Mouse (Mus musculus) layer of hippocampus, adult 2 months (tissue): ENCODE measurements at regions not wholly inside any gene's neighbourhood (a gene's known extent, or its start where the extent isn't known, plus 50 kb on each side); places are given as distances from the start of the nearest gene placed in this dataset.

ENCODE experiments used
- DNase-seq, 2 experiments: peaks; one replicate each; pipeline ENCODE4 v3.0.0; 2022; ENCODE audit warnings: low spot score in 2 of 2
- H3K27ac ChIP-seq: fragments of 200-600 bp; 2 replicates; pipeline ENCODE4 v1.8.1; 2022
- H3K4me3 ChIP-seq: fragments of 200-600 bp; 2 replicates; pipeline ENCODE4 v1.8.1; 2022; ENCODE audit warnings: mild to moderate bottlenecking
- CTCF ChIP-seq: fragments of 200-600 bp; conservative IDR thresholded peaks from 2 replicates; pipeline ENCODE4 v1.8.1; 2022; ENCODE audit warnings: antibody characterized with exemption, mild to moderate bottlenecking, moderate library complexity

- Histone ChIP-seq H3K4me3 (no peak overlapping the region), H3K27ac (no peak overlapping the region)
- no peak for DNase-seq
- TF ChIP-seq CTCF = no peak
These were observed 623.8 kb downstream of the Tmem114 start for GRCm38 (mm10) chr16:7801161-7801560.

DNA sequence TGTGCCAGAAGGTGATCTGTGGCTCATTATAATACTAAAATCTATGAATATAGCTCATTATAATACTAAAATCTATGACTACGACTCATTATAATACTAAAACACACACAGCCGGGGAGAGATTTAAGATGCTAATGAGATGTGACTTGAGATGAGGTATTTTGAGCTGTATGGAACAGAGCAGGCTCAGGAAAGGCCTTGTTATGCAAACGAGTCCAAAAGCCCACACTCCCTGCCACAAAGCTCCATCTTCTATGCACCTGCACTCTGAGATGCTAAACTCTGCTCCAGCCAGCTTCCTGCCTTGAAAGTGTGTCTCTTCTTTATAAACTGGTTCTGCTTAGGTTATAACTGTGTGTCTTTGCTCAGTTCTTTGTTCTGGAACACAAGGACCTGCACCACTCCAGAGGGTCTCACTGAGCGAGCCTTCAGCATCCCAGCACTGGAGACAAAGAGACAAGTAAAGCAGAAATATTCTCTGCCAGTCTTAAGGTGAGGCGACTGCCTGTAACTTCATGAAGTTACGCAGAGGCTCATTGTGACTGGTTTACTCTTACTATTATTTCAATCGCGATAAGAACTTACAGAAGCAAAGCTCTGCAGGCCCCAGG is 627.7 kb downstream of the Tmem114 start:
- no peak for TF ChIP-seq CTCF
- Histone ChIP-seq H3K27ac (no peak overlapping the region), H3K4me3 (no peak overlapping the region)
- no peak for DNase-seq

GRCm38 (mm10) chr16:7795561-7795960 is 629.4 kb downstream of the Tmem114 start:
- H3K4me3 ChIP-seq = no peak overlapping the region
- DNase-seq = no peak
- TF ChIP-seq CTCF = no peak
- no peak overlapping the region for H3K27ac ChIP-seq

DNA sequence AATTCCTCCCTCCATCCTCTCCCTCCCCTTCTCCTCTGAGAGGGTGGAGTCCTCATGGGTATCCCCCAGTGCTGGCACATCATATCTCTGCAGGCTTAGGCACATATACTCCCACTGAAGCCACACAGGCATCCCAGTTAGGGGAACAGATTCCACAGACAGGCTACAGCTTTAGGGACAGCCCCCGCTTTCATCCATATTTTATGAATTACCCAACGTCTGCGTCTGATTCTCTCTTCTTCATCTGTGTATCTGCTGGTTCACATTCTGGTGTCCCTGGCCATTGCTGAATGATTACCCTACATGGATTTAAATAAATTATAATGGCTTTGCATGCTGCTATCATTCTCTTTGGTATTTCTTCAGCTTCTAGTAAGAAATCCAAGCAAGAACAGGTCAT is 632.4 kb downstream of the Tmem114 start:
- peak; percentile 15 to 39 for DNase-seq
- TF ChIP-seq CTCF = no peak
- no peak overlapping the region for H3K27ac ChIP-seq
- H3K4me3 ChIP-seq = no peak overlapping the region

DNA sequence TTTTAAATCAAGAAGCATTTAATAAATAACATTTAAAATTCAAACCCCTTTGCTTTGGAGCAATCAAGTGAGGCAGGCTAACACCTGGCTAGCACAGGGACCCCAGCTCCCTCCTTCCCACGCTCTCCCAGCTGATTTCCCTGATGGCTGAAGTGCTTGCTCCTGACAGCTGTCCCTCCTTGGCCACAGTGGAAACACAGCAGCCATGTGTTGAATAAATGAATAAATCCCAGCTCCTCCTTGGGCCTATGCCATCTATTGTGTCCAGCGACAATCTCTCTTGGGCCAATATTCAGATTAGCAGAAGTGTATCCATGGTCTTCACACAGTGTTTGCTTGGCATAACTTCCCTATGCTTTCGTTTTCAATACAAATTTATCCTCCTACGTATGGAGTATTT is 634.7 kb downstream of the Tmem114 start:
- TF ChIP-seq CTCF = no peak
- H3K27ac ChIP-seq = peak overlapping the region; percentile 33; the same call in 1 of the 2 replicates
- no peak overlapping the region for H3K4me3 ChIP-seq
- DNase-seq = peak; percentile 14 to 15

- 0 out of 2 replicates have a peak overlapping the region, but pooled peaks have one; percentile 61 for H3K27ac ChIP-seq
- peak; percentile 63 to 79 for DNase-seq
- H3K4me3 ChIP-seq = no peak overlapping the region
- TF ChIP-seq CTCF = no peak
These were observed 636.7 kb downstream of the Tmem114 start for GRCm38 (mm10) chr16:7788209-7788608.

GRCm38 (mm10) chr16:7781506-7781905 is 643.4 kb downstream of the Tmem114 start:
- no peak for TF ChIP-seq CTCF
- no peak for DNase-seq
- Histone ChIP-seq H3K27ac (no peak overlapping the region), H3K4me3 (no peak overlapping the region)

- no peak for TF ChIP-seq CTCF
- DNase-seq = no peak
- Histone ChIP-seq H3K27ac (no peak overlapping the region), H3K4me3 (no peak overlapping the region)
These were observed 649.3 kb downstream of the Tmem114 start for GRCm38 (mm10) chr16:7775635-7776034.

- no peak overlapping the region for H3K4me3 ChIP-seq
- no peak for DNase-seq
- TF ChIP-seq CTCF = no peak
- H3K27ac ChIP-seq = no peak overlapping the region
These were observed 656.5 kb downstream of the Tmem114 start for GRCm38 (mm10) chr16:7768433-7768832.

DNA sequence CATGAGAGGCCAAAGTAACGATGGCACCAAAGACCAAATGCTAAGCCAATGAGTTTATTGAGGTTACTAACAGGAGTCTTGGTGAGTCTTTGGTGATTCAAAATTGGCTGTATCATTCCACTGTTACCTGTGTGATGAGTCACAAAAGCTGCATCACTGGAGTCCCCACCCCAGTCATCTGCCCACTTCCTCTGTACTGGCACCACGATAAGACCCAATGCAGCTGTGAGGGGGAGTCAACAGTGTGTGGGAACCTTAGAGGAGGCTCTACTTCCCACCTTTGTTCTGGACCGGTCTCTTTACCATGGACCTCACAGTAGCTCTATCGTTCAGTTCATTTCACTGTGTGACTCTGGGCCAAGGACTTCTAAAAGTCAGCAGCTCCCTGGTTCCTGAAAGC is 657.2 kb downstream of the Tmem114 start:
- H3K27ac ChIP-seq = no peak overlapping the region
- TF ChIP-seq CTCF = no peak
- DNase-seq = no peak

DNA sequence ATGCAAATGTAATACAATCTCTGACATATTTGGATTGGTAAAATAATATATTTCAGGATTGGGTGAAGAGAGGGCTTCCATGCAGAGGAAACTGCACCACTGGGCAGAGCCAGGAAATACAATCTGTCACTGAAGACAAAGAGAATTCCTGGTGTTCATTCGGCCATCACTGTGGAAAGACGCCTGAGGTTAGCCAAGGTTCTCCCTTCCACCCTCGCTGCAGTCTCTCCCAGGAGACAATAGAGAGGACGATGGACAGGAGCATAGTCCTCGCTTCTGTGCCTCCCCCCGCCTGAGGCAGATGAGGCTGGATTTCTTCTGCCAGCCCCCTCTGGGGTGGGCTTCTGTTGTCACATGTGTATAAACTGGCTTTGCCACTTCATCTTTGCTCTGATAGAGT is 660.6 kb downstream of the Tmem114 start:
- no peak for TF ChIP-seq CTCF
- no peak for DNase-seq
- Histone ChIP-seq H3K27ac (no peak overlapping the region), H3K4me3 (no peak overlapping the region)

More for the DNA sequence above, 657.2 kb downstream of the Tmem114 start:
- no peak overlapping the region for H3K4me3 ChIP-seq

GRCm38 (mm10) chr16:7728186-7728585 is 696.8 kb downstream of the Tmem114 start:
- H3K4me3 ChIP-seq = no peak overlapping the region
- TF ChIP-seq CTCF = no peak
- DNase-seq = no peak
- no peak overlapping the region for H3K27ac ChIP-seq

DNA sequence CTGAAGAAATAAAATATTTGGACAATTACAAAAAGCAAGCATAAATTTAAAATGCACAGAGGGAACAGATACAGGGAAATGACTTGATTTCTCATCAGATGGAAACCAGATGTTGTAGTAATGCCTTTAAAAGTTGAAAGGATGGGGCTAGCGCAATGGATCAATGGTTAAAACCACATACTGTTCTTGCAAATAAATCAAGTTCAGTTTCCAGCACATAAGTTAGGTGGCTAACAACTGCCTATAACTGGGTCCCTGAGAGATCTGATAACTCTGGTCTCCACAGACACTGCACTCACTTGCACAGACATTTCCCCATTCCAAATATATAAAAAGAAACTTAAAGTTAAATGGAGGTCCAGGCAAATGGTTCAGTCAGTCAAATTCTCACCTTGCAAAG is 699.7 kb downstream of the Tmem114 start:
- Histone ChIP-seq H3K27ac (no peak overlapping the region), H3K4me3 (no peak overlapping the region)
- DNase-seq = no peak
- TF ChIP-seq CTCF = no peak

- TF ChIP-seq CTCF = no peak
These were observed 723.5 kb downstream of the Tmem114 start for GRCm38 (mm10) chr16:7701471-7701870.

DNA sequence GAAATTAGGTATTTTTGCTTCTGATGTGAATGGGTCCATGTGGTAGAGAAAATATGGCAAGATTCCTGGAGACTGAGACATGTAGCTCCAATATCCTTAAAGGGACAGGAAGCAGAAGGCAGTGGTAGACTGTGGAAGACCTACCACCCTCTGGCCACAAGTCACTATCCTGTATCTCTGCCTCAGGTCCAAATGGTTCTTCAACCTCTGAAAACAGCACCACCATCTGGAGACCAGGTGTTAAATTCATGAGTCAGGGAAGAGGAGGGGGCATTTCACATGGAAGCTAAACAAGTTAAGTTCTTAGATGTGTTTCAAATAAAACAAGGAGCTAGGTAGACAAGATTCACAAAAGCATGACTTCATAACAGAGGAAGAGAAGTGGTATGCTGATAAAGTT is 739.5 kb downstream of the Tmem114 start:
- Histone ChIP-seq H3K4me3 (no peak overlapping the region), H3K27ac (no peak overlapping the region)
- DNase-seq = no peak
- peak; percentile 51 for TF ChIP-seq CTCF

More at GRCm38 (mm10) chr16:7701471-7701870, 723.5 kb downstream of the Tmem114 start:
- DNase-seq = no peak
- Histone ChIP-seq H3K4me3 (no peak overlapping the region), H3K27ac (no peak overlapping the region)
